Mouse (Mus musculus) liver, embryonic 14.5 days (tissue): ENCODE results near the gene Mafg. TPM values are rescaled to one million over a fixed set of nuclear protein-coding genes. Genes with fewer than 3 reads are reported as not detected.

Experiments used
- ATAC-seq: fragments of 200-750 bp; cut with Nextera tagmentation; 2 replicates; pipeline ENCODE4 v1.8.0; 2017; ENCODE audit warnings: moderate number of reproducible peaks, mild to moderate bottlenecking, moderate library complexity; ENCODE audit not compliant: insufficient read depth
- DNase-seq, 3 experiments: peaks; one replicate each; pipeline ENCODE4 v3.0.0-alpha.2; 2012 to 2013; ENCODE audit warnings: low read depth in 3 of 3, low spot score in 3 of 3
- H3K27ac ChIP-seq: fragments of 300-500 bp; sonication (generic); 2 replicates; pipeline ENCODE4 v1.5.1; 2014; ENCODE audit warnings: moderate library complexity, mild to moderate bottlenecking, control low read depth, inconsistent platforms
- H3K27me3 ChIP-seq: fragments of 300-500 bp; sonication (generic); 2 replicates; pipeline ENCODE4 v1.6.1; 2014; ENCODE audit warnings: mild to moderate bottlenecking, low read length, moderate library complexity; ENCODE audit not compliant: control insufficient read depth, insufficient read depth
- H3K36me3 ChIP-seq: fragments of 300-500 bp; sonication (generic); replicated peaks from 2 replicates; pipeline ENCODE4 v1.6.1; 2014; ENCODE audit warnings: low read depth; ENCODE audit not compliant: control insufficient read depth, insufficient read depth
- H3K4me1 ChIP-seq, 2 experiments: fragments of 200-500 bp in 1 of 2; fragments of 300-500 bp in 1 of 2; sonication (generic) in 1 of 2; replicated peaks; 2 replicates each; pipeline ENCODE4 v1.6.1; 2012 to 2014; ENCODE audit warnings: antibody characterized with exemption in 1 of 2, inconsistent platforms in 1 of 2, low read length in 1 of 2; ENCODE audit not compliant: control insufficient read depth in 2 of 2, insufficient read depth in 2 of 2
- H3K4me2 ChIP-seq: fragments of 300-500 bp; sonication (generic); 2 replicates; pipeline ENCODE4 v1.6.1; 2014; ENCODE audit warnings: low read depth, mild to moderate bottlenecking, control low read depth, moderate library complexity
- H3K4me3 ChIP-seq, 2 experiments: fragments of 200-500 bp in 1 of 2; fragments of 300-500 bp in 1 of 2; sonication (generic) in 1 of 2; 2 replicates each; pipeline ENCODE4 v1.5.1; 2012 to 2014; ENCODE audit warnings: low read depth in 2 of 2, low read length in 2 of 2, mild to moderate bottlenecking in 2 of 2, control low read depth in 1 of 2, inconsistent platforms in 1 of 2, moderate library complexity in 1 of 2; ENCODE audit not compliant: insufficient read depth in 1 of 2
- H3K9ac ChIP-seq: fragments of 300-500 bp; sonication (generic); replicated peaks from 2 replicates; pipeline ENCODE4 v1.6.1; 2014; ENCODE audit warnings: mild to moderate bottlenecking, control low read depth, moderate library complexity
- H3K9me3 ChIP-seq: fragments of 300-500 bp; sonication (generic); 2 replicates; pipeline ENCODE4 v1.6.1; 2016; ENCODE audit warnings: low read length, mixed read lengths; ENCODE audit not compliant: control insufficient read depth
- CTCF ChIP-seq: IDR thresholded peaks from 2 replicates; pipeline ENCODE4 v1.5.1; 2016; ENCODE audit warnings: antibody characterized with exemption, low read depth, control low read depth
- EP300 ChIP-seq: IDR thresholded peaks from 2 replicates; pipeline ENCODE4 v1.6.1; 2016; ENCODE audit warnings: antibody characterized with exemption, low read depth
- WGBS: fragments of 180-500 bp; shearing (Covaris S2); extraction: QIAGEN DNeasy Blood & Tissue Kit; methylation state at CpG from one replicate; pipeline ENCODE4 v1.1.7; 2014; ENCODE audit not compliant: insufficient replicate concordance; 5-methylcytosine and 5-hydroxymethylcytosine counted together
- polyA plus RNA-seq, 2 experiments: library from polyadenylated mRNA; depleted of rRNA in 1 of 2; stranded (reverse) in 1 of 2; unstranded in 1 of 2; fragments of >200 nt; fragmentation: Nextera tagmentation in 1 of 2; extraction: Ambion mirVana in 1 of 2; gene quantifications; 2 replicates each; pipeline versions ENCODE4 v1.2.1 to v1.2.3; 2012 to 2014

Gene Mafg
- polyA plus RNA-seq, 2 experiments, result 20.9 to 30.9 TPM

DNA sequence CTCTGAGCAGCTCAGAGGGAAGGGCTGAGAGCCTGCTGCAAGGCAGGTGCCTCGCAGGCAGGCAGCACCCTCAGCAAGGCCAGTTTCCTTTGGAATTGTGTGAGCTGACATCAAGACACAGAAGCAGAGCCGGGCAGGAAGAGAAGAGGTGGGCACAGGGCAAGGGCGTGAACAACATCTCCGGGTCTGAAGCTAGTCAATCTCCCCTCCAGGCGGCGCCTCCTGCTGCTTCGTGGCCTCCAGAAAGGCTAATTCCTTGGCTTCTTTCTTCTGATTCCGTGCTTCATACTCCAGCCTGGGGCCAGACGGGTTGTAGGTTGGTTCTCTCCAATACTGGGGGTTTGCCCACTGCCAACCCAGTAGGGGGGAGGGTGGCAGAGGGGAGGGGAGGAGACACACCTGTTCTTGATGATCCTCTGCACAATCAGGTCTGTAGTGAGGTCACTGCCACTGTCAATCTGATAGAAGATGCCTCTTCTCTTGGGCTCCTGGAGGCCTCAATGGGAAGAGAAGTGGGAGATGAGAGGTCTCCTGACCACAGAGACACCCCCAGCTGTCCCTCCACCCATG, 22.8 kb downstream of the Mafg start:
- Histone ChIP-seq H3K4me1 (peaks cover 4 to 9% of the 10 kb centered on the region in 2 experiments; a peak in 3 of 4 replicates), H3K4me3 (no peak overlapping the region), H3K9me3 (no peaks in the 10 kb centered on the region), H3K27ac (no peak overlapping the region), H3K4me2 (no peak overlapping the region), H3K27me3 (peaks cover 4% of the 10 kb centered on the region; the same call in 1 of the 2 replicates), H3K9ac (no peak overlapping the region), H3K36me3 (peaks cover 14% of the 10 kb centered on the region)
- ATAC-seq, result no peak
- no peak for TF ChIP-seq EP300
- no peak for DNase-seq
- 77% methylated on average over 9 of the region's 9 CpGs for WGBS

DNA sequence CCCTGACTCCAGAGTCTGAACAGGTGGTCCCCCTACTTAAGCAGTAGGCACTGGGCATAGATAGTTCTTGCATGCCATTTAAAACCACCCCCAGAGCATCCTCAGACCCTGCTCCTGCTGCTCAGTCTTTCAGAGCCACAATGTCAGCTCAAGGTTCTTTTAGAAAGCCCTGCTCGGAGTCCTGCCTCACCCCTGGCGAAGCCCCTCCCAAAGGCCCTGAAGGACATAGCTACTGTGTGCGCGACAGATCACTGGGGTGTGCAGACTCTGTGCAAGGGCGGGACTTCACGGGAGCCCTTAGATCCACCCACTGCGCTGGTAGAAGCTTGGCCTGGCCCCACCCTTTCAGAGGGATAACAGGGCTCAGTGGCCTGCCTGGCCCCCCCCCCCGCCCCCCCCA, 24.1 kb downstream of the Mafg start:
- WGBS, result 19% methylated on average over 8 of the region's 8 CpGs
- Histone ChIP-seq H3K27me3 (peaks cover 4% of the 10 kb centered on the region; the same call in 1 of the 2 replicates), H3K4me2 (peak overlapping the region; percentile 50), H3K9ac (peak overlapping the region; percentile 34), H3K36me3 (peaks cover 25% of the 10 kb centered on the region), H3K4me3 (no peak overlapping the region), H3K27ac (no peak overlapping the region), H3K9me3 (no peaks in the 10 kb centered on the region), H3K4me1 (peaks cover 4 to 9% of the 10 kb centered on the region in 2 experiments; a peak in 3 of 4 replicates)
- ATAC-seq, result peak; percentile 47
- DNase-seq, result no peak
- no peak for TF ChIP-seq CTCF
- no peak for TF ChIP-seq EP300

DNA sequence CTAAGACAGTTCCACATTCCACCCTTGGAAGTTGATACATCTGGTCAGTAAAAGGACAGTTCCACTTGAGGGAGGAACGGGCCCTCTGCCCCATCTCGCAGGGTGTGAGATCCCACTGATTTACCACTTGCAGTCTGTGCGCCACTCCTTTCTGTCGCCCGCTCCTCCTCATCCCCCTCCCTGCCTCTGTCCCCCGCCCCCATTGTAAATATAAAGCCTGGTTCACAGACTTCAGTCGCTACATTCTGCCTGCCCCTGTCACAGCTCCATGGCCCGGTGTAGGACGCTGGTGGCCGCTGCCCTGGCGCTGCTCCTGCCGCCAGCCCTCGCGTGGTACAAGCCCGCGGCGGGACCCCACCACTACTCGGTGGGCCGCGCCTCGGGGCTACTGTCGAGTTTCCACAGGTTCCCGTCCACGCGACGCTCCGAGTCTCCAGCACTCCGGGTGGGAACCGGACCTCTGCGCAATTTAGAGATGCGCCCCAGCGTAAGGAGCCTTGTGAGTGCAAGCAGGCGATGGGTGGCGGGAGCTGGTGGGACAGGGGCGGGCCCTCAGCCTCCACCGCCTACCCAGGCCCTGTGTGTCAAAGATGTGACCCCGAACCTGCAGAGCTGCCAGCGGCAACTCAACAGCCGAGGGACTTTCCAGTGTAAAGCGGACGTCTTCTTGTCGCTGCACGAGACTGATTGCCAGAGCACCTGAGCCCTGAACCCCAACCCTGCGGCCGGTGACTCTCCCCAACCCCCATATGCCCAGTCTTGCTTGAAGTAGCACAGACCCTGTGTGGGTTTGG, 25.0 kb downstream of the Mafg start, which contains the start of gene Npb:
TSS of gene Npb (plus strand) at position 237 of the 794 bp plus-strand sequence.
- WGBS, result 16% methylated on average over 45 of the region's 45 CpGs
- 0 out of 2 replicates have a peak, but pooled peaks have one; percentile 1 for ATAC-seq
- peaks cover 29% of the 10 kb centered on the region for H3K36me3 ChIP-seq
- peak within 1 kb of the TSS; percentile 50 for H3K4me2 ChIP-seq
- DNase-seq, result no peak
- H3K9ac ChIP-seq, result peak within 1 kb of the TSS; percentile 34
- TF ChIP-seq EP300 (no peak), CTCF (no peak)
- peaks cover 4% of the 10 kb centered on the region; the same call in 1 of the 2 replicates for H3K27me3 ChIP-seq
- no peak within 1 kb of the TSS for H3K27ac ChIP-seq
- H3K4me1 ChIP-seq, result peaks cover 8 to 16% of the 10 kb centered on the region in 2 experiments; a peak in 3 of 4 replicates
- H3K9me3 ChIP-seq, result no peaks in the 10 kb centered on the region
- peak within 1 kb of the TSS in 1 of 2 experiments; percentile 34; a peak in 2 of 4 replicates for H3K4me3 ChIP-seq

GRCm38 (mm10) chr11:120606764-120607163, 26.6 kb downstream of the Mafg start:
- peaks cover 8 to 24% of the 10 kb centered on the region in 2 experiments for H3K4me1 ChIP-seq
- no peak for DNase-seq
- no peak overlapping the region for H3K4me3 ChIP-seq
- WGBS, result 62% methylated on average over 4 of the region's 4 CpGs
- H3K36me3 ChIP-seq, result peaks cover 26% of the 10 kb centered on the region
- peaks cover 4% of the 10 kb centered on the region; the same call in 1 of the 2 replicates for H3K27me3 ChIP-seq
- TF ChIP-seq EP300 (no peak), CTCF (no peak)
- no peaks in the 10 kb centered on the region for H3K9me3 ChIP-seq
- no peak for ATAC-seq
- no peak overlapping the region for H3K9ac ChIP-seq
- H3K4me2 ChIP-seq, result no peak overlapping the region
- no peak overlapping the region for H3K27ac ChIP-seq

DNA sequence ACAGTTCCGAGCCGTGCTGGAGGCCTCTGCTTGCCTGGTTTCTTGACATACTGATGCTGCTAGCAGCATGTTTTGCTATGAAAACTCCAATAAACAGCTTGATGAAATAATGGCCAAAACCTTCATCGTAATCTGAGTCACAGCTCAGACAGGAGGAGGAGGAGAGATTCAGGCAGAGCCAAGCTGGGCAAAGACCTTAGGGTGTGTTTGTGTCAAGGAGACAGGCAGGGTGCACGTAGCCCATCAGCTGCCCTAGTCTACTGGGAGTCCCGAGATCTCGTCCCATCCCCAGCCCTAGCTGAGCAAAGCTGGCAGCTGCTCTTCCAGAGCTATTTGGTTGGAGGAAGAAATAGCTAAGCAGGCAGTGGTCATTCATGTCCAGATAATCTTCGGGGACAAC, 27.7 kb downstream of the Mafg start:
- DNase-seq, result no peak
- H3K4me3 ChIP-seq, result no peak overlapping the region
- no peak overlapping the region for H3K9ac ChIP-seq
- H3K36me3 ChIP-seq, result peaks cover 31% of the 10 kb centered on the region
- no peak for ATAC-seq
- WGBS, result 81% methylated on average over 7 of the region's 7 CpGs
- H3K27ac ChIP-seq, result no peak overlapping the region
- H3K27me3 ChIP-seq, result peaks cover 4% of the 10 kb centered on the region; the same call in 1 of the 2 replicates
- no peaks in the 10 kb centered on the region for H3K9me3 ChIP-seq
- H3K4me2 ChIP-seq, result no peak overlapping the region
- H3K4me1 ChIP-seq, result peaks cover 8 to 24% of the 10 kb centered on the region in 2 experiments
- TF ChIP-seq CTCF, result no peak
- no peak for TF ChIP-seq EP300
